Mouse (Mus musculus): ENCODE measurements around the gene Rere. TPM values are rescaled to one million over a fixed set of nuclear protein-coding genes. Genes with fewer than 3 reads are reported as not detected.

The Rere gene
- total RNA-seq, 1 experiment, result 21.7 TPM

DNA sequence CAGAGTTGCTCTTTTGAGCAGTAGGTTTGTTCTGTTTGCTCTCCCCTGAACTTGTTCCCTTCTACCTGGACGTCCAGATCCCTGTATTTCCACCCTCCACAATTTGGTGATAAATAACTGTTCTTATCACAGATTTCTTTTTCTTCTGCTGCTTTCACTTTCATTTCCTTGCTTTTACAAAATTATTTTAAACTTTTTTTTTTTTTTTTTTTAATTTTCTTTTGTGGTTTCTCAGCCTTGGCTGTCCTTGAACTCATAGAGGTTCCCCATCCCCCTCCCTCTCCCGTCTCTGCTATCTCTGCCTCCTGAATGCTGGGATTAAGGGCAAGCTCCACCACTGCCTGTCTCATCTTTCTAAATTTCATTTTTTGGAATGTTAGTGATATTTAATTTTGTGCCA lies 234.8 kb downstream of the Rere start:
- TF ChIP-seq ZC3H11A (IDR thresholded peaks at IDR 0.05; ENCODE audit: borderline replicate concordance, low read depth, low read length) (no peak), MAFK (IDR thresholded peaks at IDR 0.05; ENCODE audit: insufficient read depth, low read depth, low read length) (no peak), CHD2 (IDR thresholded peaks at IDR 0.05; ENCODE audit: low read depth, low read length) (no peak), HCFC1 (IDR thresholded peaks at IDR 0.05; ENCODE audit: borderline replicate concordance, insufficient read depth, low read length) (no peak), ZNF384 (IDR thresholded peaks at IDR 0.05; ENCODE audit: low read depth, low read length) (no peak)
- H3K4me1 ChIP-seq (ENCODE audit: control insufficient read depth in 2 of 2, insufficient read depth in 2 of 2, low read length in 2 of 2, poor library complexity in 1 of 2), result peaks cover 0 to 8% of the 10 kb centered on the region in 2 experiments; a peak in 1 of 4 replicates
- no peak for DNase-seq (ENCODE audit: low read depth, low spot score)
- 0 out of 2 replicates have a peak, but pooled peaks cover 2% of the 10 kb centered on the region for H3K36me3 ChIP-seq (ENCODE audit: control insufficient read depth, insufficient read depth, low read length, poor library complexity, severe bottlenecking)
- no peak overlapping the region for H3K9ac ChIP-seq (ENCODE audit: insufficient read depth, low read depth, low read length, poor library complexity, severe bottlenecking)
- no peak overlapping the region for H3K27ac ChIP-seq (ENCODE audit: insufficient read depth, low read depth, low read length, poor library complexity, severe bottlenecking)
- H3K9me3 ChIP-seq (ENCODE audit: control insufficient read depth, insufficient read depth, low read depth, low read length), result no peaks in the 10 kb centered on the region
- in situ Hi-C loops (cut with MboI; ENCODE audit: low sequenced_read_pairs in 2 of 2, unreplicated experiment in 2 of 2), result no loop called here
- no peak overlapping the region for H3K4me3 ChIP-seq (ENCODE audit: insufficient read depth in 1 of 2, low read depth in 1 of 2, low read length in 2 of 2, poor library complexity in 1 of 2, severe bottlenecking in 1 of 2)

DNA sequence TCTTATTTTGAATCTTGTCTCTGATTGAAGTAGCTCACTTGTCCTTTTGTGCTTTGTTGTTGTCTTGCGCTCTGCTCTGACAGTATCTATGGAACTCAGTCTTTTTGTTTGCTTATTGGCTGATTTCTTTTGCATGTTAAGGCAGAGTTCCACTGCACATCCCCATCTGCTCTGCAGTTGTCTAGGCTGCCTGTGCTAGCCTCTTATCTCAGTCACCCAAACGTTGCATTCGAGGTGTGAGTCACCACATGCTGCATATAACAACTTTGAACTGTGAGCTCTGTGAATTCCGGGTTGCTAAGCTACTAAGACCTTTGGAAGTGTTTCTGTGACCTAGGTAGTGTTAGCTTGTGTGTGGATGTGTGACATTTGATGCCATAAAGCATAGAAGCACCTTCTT lies 235.9 kb downstream of the Rere start:
- Histone ChIP-seq H3K9ac (ENCODE audit: insufficient read depth, low read depth, low read length, poor library complexity, severe bottlenecking) (no peak overlapping the region), H3K36me3 (ENCODE audit: control insufficient read depth, insufficient read depth, low read length, poor library complexity, severe bottlenecking) (no peaks in the 10 kb centered on the region), H3K27ac (ENCODE audit: insufficient read depth, low read depth, low read length, poor library complexity, severe bottlenecking) (no peak overlapping the region), H3K9me3 (ENCODE audit: control insufficient read depth, insufficient read depth, low read depth, low read length) (no peaks in the 10 kb centered on the region), H3K4me3 (ENCODE audit: insufficient read depth in 1 of 2, low read depth in 1 of 2, low read length in 2 of 2, poor library complexity in 1 of 2, severe bottlenecking in 1 of 2) (no peak overlapping the region), H3K4me1 (ENCODE audit: control insufficient read depth in 2 of 2, insufficient read depth in 2 of 2, low read length in 2 of 2, poor library complexity in 1 of 2) (peaks cover 1 to 9% of the 10 kb centered on the region in 2 experiments; a peak in 2 of 4 replicates)
- DNase-seq (ENCODE audit: low read depth, low spot score), result no peak
- in situ Hi-C loops (cut with MboI; ENCODE audit: low sequenced_read_pairs in 2 of 2, unreplicated experiment in 2 of 2), result no loop called here
- TF ChIP-seq CHD2 (IDR thresholded peaks at IDR 0.05; ENCODE audit: low read depth, low read length), result no peak
- TF ChIP-seq HCFC1 (IDR thresholded peaks at IDR 0.05; ENCODE audit: borderline replicate concordance, insufficient read depth, low read length), result no peak
- no peak for TF ChIP-seq ZC3H11A (IDR thresholded peaks at IDR 0.05; ENCODE audit: borderline replicate concordance, low read depth, low read length)
- no peak for TF ChIP-seq ZNF384 (IDR thresholded peaks at IDR 0.05; ENCODE audit: low read depth, low read length)
- no peak for TF ChIP-seq MAFK (IDR thresholded peaks at IDR 0.05; ENCODE audit: insufficient read depth, low read depth, low read length)

DNA sequence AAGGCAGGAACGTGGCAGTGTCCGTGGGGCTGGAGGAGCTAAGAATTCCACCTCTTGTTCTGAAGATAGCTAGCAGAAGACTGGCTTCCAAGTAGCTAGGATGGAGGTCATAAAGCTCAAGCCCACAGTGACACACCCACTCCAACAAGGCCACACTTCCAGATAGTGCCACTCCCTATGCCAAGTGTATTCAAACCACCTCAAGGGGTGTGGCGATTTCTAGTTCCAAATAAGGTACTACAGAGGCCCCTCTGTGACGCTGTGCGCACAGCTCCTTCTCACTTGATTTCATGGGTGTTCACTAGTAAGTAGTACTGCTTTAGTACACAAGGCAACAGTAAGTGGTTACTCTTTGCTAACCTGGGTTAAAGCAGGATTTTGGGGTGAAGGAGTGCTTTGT lies 237.4 kb downstream of the Rere start:
- no peak for DNase-seq (ENCODE audit: low read depth, low spot score)

DNA sequence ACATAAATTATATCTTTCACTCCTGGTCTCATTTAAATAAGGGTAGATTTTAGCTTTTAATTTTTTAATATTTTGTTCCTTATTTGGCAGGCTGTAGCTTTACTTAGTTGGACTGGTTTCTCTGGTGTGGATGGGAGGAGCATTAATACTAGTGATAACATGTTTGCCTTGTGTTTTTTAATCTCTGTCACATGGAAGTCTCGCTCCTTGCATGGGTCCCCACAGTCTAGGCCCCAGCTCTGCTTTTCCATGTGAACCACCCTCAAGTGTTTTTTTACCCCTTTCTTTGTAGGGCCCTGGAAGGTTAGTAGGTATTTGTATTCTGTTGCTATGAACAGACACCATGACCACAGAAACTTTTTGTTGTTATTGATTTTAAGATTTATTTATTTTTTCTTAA lies 238.6 kb downstream of the Rere start:
- H3K4me1 ChIP-seq (ENCODE audit: control insufficient read depth in 2 of 2, insufficient read depth in 2 of 2, low read length in 2 of 2, poor library complexity in 1 of 2), result peaks cover 4 to 17% of the 10 kb centered on the region in 2 experiments
- TF ChIP-seq HCFC1 (IDR thresholded peaks at IDR 0.05; ENCODE audit: borderline replicate concordance, insufficient read depth, low read length), result no peak
- TF ChIP-seq ZC3H11A (IDR thresholded peaks at IDR 0.05; ENCODE audit: borderline replicate concordance, low read depth, low read length), result no peak
- no peak for TF ChIP-seq ZNF384 (IDR thresholded peaks at IDR 0.05; ENCODE audit: low read depth, low read length)
- TF ChIP-seq MAFK (IDR thresholded peaks at IDR 0.05; ENCODE audit: insufficient read depth, low read depth, low read length), result no peak
- TF ChIP-seq CHD2 (IDR thresholded peaks at IDR 0.05; ENCODE audit: low read depth, low read length), result no peak
- in situ Hi-C loops (cut with MboI; ENCODE audit: low sequenced_read_pairs in 2 of 2, unreplicated experiment in 2 of 2), result no loop called here
- no peak overlapping the region for H3K4me3 ChIP-seq (ENCODE audit: insufficient read depth in 1 of 2, low read depth in 1 of 2, low read length in 2 of 2, poor library complexity in 1 of 2, severe bottlenecking in 1 of 2)
- no peak for DNase-seq (ENCODE audit: low read depth, low spot score)
- H3K36me3 ChIP-seq (ENCODE audit: control insufficient read depth, insufficient read depth, low read length, poor library complexity, severe bottlenecking), result no peaks in the 10 kb centered on the region
- H3K27ac ChIP-seq (ENCODE audit: insufficient read depth, low read depth, low read length, poor library complexity, severe bottlenecking), result no peak overlapping the region
- H3K9ac ChIP-seq (ENCODE audit: insufficient read depth, low read depth, low read length, poor library complexity, severe bottlenecking), result no peak overlapping the region
- H3K9me3 ChIP-seq (ENCODE audit: control insufficient read depth, insufficient read depth, low read depth, low read length), result no peaks in the 10 kb centered on the region

More for the DNA sequence above, 237.4 kb downstream of the Rere start:
- in situ Hi-C loops (cut with MboI; ENCODE audit: low sequenced_read_pairs in 2 of 2, unreplicated experiment in 2 of 2), result no loop called here
- Histone ChIP-seq H3K9ac (ENCODE audit: insufficient read depth, low read depth, low read length, poor library complexity, severe bottlenecking) (no peak overlapping the region), H3K4me1 (ENCODE audit: control insufficient read depth in 2 of 2, insufficient read depth in 2 of 2, low read length in 2 of 2, poor library complexity in 1 of 2) (peaks cover 2 to 13% of the 10 kb centered on the region in 2 experiments; a peak in 3 of 4 replicates), H3K9me3 (ENCODE audit: control insufficient read depth, insufficient read depth, low read depth, low read length) (no peaks in the 10 kb centered on the region), H3K36me3 (ENCODE audit: control insufficient read depth, insufficient read depth, low read length, poor library complexity, severe bottlenecking) (no peaks in the 10 kb centered on the region), H3K27ac (ENCODE audit: insufficient read depth, low read depth, low read length, poor library complexity, severe bottlenecking) (no peak overlapping the region), H3K4me3 (ENCODE audit: insufficient read depth in 1 of 2, low read depth in 1 of 2, low read length in 2 of 2, poor library complexity in 1 of 2, severe bottlenecking in 1 of 2) (no peak overlapping the region)
- no peak for TF ChIP-seq CHD2 (IDR thresholded peaks at IDR 0.05; ENCODE audit: low read depth, low read length)
- no peak for TF ChIP-seq ZC3H11A (IDR thresholded peaks at IDR 0.05; ENCODE audit: borderline replicate concordance, low read depth, low read length)
- no peak for TF ChIP-seq MAFK (IDR thresholded peaks at IDR 0.05; ENCODE audit: insufficient read depth, low read depth, low read length)
- TF ChIP-seq ZNF384 (IDR thresholded peaks at IDR 0.05; ENCODE audit: low read depth, low read length), result no peak
- TF ChIP-seq HCFC1 (IDR thresholded peaks at IDR 0.05; ENCODE audit: borderline replicate concordance, insufficient read depth, low read length), result no peak
